Mouse (Mus musculus) embryonic facial prominence, embryonic 13.5 days (tissue): ENCODE results near the gene Tmie. TPM values are rescaled to one million over a fixed set of nuclear protein-coding genes. Genes with fewer than 3 reads are reported as not detected.

Experiments
- ATAC-seq: fragments of 200-750 bp; cut with Nextera tagmentation; 2 replicates; pipeline ENCODE4 v1.8.0; 2017; ENCODE audit warnings: low read depth; ENCODE audit not compliant: insufficient number of reproducible peaks, insufficient read depth, low FRiP score, low TSS enrichment
- H3K27ac ChIP-seq: fragments of 300-500 bp; sonication (generic); 2 replicates; pipeline ENCODE4 v1.5.1; 2015; ENCODE audit warnings: moderate library complexity, mild to moderate bottlenecking, inconsistent platforms
- H3K27me3 ChIP-seq: fragments of 300-500 bp; sonication (generic); 2 replicates; pipeline ENCODE4 v1.6.1; 2015; ENCODE audit warnings: mild to moderate bottlenecking, inconsistent platforms
- H3K36me3 ChIP-seq: fragments of 300-500 bp; sonication (generic); 2 replicates; pipeline ENCODE4 v1.6.1; 2015; ENCODE audit warnings: mild to moderate bottlenecking, inconsistent platforms
- H3K4me1 ChIP-seq: fragments of 300-500 bp; sonication (generic); 2 replicates; pipeline ENCODE4 v1.6.1; 2015; ENCODE audit warnings: inconsistent platforms
- H3K4me2 ChIP-seq: fragments of 300-500 bp; sonication (generic); 2 replicates; pipeline ENCODE4 v1.6.1; 2015; ENCODE audit warnings: moderate library complexity, mild to moderate bottlenecking, inconsistent platforms
- H3K4me3 ChIP-seq: fragments of 300-500 bp; sonication (generic); 2 replicates; pipeline ENCODE4 v1.5.1; 2015; ENCODE audit warnings: mild to moderate bottlenecking, inconsistent platforms
- H3K9ac ChIP-seq: fragments of 300-500 bp; sonication (generic); 2 replicates; pipeline ENCODE4 v1.6.1; 2015; ENCODE audit warnings: mild to moderate bottlenecking, inconsistent platforms
- H3K9me3 ChIP-seq: fragments of 300-500 bp; sonication (generic); 2 replicates; pipeline ENCODE4 v1.6.1; 2016; ENCODE audit warnings: inconsistent platforms
- WGBS: fragments of 180-500 bp; shearing (Covaris S2); methylation state at CpG from one replicate; pipeline ENCODE4 v1.1.7; 2015; ENCODE audit warnings: mixed read lengths; 5-methylcytosine and 5-hydroxymethylcytosine counted together
- polyA plus RNA-seq: library from polyadenylated mRNA; unstranded; fragments of >200 nt; fragmentation: Nextera tagmentation; extraction: Ambion mirVana; gene quantifications from 2 replicates; pipeline ENCODE4 v1.2.1, GENCODE M21; 2015

Gene Tmie
- polyA plus RNA-seq: 2.3 and 2.4 TPM in 2 replicates

- peak within 1 kb of the TSS; percentile 77 for H3K9ac ChIP-seq
- under 1% methylated on average over 49 of the region's 57 CpGs for WGBS
- H3K36me3 ChIP-seq: no peaks in the 10 kb centered on the region
- H3K9me3 ChIP-seq: no peaks in the 10 kb centered on the region
- no peak within 1 kb of the TSS for H3K27ac ChIP-seq
- H3K4me1 ChIP-seq: peaks cover 20% of the 10 kb centered on the region
- peak within 1 kb of the TSS; percentile 93 for H3K4me2 ChIP-seq
- peak; percentile 49 for ATAC-seq
- H3K4me3 ChIP-seq: peak within 1 kb of the TSS; percentile 60
- peaks cover 46% of the 10 kb centered on the region for H3K27me3 ChIP-seq
These were observed at the start of gene Tmie for GRCm38 (mm10) chr9:110879998-110880561. Tmie (minus strand) TSS chr9:110880113.

DNA sequence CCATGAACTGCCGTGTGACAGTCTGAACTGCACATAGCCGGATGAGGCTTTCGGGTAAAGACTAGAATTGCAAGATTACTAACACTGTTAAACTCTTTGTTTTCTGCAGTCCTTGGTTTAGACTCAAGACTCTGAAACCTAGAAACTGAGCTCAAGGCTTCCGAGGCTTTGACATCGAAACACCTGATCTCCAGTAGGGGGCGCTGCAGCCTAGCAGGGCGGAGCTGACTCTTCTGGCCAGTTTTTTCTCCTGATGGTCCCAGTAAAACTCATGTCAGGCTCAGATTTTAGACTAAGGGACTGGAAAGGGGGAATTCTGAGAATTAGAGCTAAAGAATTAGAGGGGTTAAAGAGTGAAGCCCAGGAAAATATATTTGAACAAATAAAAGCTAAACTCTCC, 42.8 kb upstream of the Tmie start:
- H3K36me3 ChIP-seq: no peaks in the 10 kb centered on the region
- ATAC-seq: no peak
- 17% methylated on average over 7 of the region's 7 CpGs for WGBS
- no peak overlapping the region for H3K27ac ChIP-seq
- no peaks in the 10 kb centered on the region for H3K27me3 ChIP-seq
- H3K9ac ChIP-seq: no peak overlapping the region
- H3K4me2 ChIP-seq: no peak overlapping the region
- H3K4me1 ChIP-seq: peaks cover 9% of the 10 kb centered on the region
- H3K9me3 ChIP-seq: no peaks in the 10 kb centered on the region
- H3K4me3 ChIP-seq: no peak overlapping the region

- Histone ChIP-seq H3K27me3 (no peaks in the 10 kb centered on the region), H3K27ac (peak overlapping the region; percentile 55), H3K4me1 (peaks cover 13% of the 10 kb centered on the region), H3K9ac (no peak overlapping the region), H3K36me3 (no peaks in the 10 kb centered on the region), H3K4me2 (peak overlapping the region; percentile 36), H3K9me3 (no peaks in the 10 kb centered on the region), H3K4me3 (no peak overlapping the region)
- WGBS: 29% methylated on average over 15 of the region's 15 CpGs
- no peak for ATAC-seq
These were observed 40.9 kb upstream of the Tmie start for GRCm38 (mm10) chr9:110920665-110921419.

DNA sequence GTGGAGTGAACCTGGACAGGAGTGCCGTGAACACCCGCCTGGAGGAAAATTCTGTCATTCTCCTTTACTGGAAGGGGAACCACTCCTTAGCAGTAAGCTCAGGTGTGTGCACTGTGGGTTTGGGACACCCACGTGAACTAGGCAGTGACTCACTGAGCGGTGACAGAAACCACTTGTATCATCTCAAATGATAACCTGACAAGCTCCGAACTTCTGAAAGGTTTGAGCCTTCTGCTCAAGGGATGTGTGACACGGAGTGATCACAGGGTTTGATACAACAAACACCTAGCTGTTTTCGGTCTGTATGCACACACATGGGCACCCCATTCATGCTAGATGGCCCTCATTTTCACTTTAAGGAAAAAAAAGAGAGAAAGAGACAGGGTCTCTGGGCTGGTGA, 36.9 kb upstream of the Tmie start, which contains the start of gene Fam240a:
Gene Fam240a (minus strand): TSS at position 76 of the 400 bp plus-strand sequence.
- H3K9ac ChIP-seq: no peak within 1 kb of the TSS

GRCm38 (mm10) chr9:110915466-110915865, 35.6 kb upstream of the Tmie start:
- ATAC-seq: no peak
- Histone ChIP-seq H3K4me1 (peaks cover 7% of the 10 kb centered on the region; the same call in 1 of the 2 replicates), H3K4me3 (no peak overlapping the region), H3K9me3 (no peaks in the 10 kb centered on the region), H3K36me3 (no peaks in the 10 kb centered on the region), H3K27me3 (no peaks in the 10 kb centered on the region), H3K4me2 (no peak overlapping the region), H3K27ac (0 out of 2 replicates have a peak overlapping the region, but pooled peaks have one; percentile 23), H3K9ac (no peak overlapping the region)
- WGBS: 57% methylated on average over 8 of the region's 8 CpGs

More for the DNA sequence above, 36.9 kb upstream of the Tmie start, which contains the start of gene Fam240a:
- no peak for ATAC-seq
- Histone ChIP-seq H3K27me3 (no peaks in the 10 kb centered on the region), H3K4me2 (no peak within 1 kb of the TSS), H3K4me1 (peaks cover 17% of the 10 kb centered on the region), H3K9me3 (no peaks in the 10 kb centered on the region), H3K27ac (no peak within 1 kb of the TSS; the same call in 1 of the 2 replicates), H3K36me3 (no peaks in the 10 kb centered on the region), H3K4me3 (no peak within 1 kb of the TSS)
- 87% methylated on average over 7 of the region's 7 CpGs for WGBS

DNA sequence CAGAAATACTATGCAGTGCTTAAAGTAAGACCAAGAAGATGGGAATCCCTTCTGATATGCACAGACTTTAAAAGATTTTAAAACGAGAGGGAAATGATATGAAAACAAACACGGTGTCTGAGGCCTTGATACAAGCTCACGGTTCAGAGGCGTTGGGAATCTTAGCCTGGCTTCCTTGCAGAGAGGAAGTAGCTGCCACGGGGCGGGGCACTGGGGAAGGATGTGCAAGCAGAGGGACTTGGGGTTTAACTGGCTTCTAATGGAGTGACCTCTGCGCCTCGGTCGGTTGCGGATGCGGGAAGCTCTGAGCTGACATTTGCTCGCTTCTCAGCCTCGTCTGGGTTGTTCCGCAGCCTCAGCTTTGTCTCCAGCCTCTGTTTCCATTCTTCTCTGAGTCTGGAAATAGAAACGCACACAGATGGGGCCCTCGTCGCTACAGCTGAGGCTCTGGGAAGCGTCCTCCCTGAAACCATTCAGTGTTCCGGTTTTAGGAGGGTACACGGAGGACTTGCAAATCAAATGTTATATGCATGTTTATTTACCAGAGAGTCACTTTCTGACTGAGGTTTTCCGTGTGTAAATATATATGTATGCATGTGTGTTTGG, 34.8 kb upstream of the Tmie start:
- Histone ChIP-seq H3K27ac (no peak overlapping the region), H3K9ac (no peak overlapping the region), H3K4me2 (no peak overlapping the region), H3K4me3 (no peak overlapping the region), H3K36me3 (no peaks in the 10 kb centered on the region), H3K4me1 (peaks cover 10% of the 10 kb centered on the region; the same call in 1 of the 2 replicates), H3K27me3 (no peaks in the 10 kb centered on the region), H3K9me3 (no peaks in the 10 kb centered on the region)
- no peak for ATAC-seq
- WGBS: 52% methylated on average over 21 of the region's 21 CpGs

- peaks cover 9% of the 10 kb centered on the region; the same call in 1 of the 2 replicates for H3K4me1 ChIP-seq
- no peaks in the 10 kb centered on the region for H3K9me3 ChIP-seq
- no peak for ATAC-seq
- WGBS: 76% methylated on average over 6 of the region's 6 CpGs
- no peak overlapping the region for H3K27ac ChIP-seq
- no peak overlapping the region for H3K4me2 ChIP-seq
- no peaks in the 10 kb centered on the region for H3K36me3 ChIP-seq
- no peaks in the 10 kb centered on the region for H3K27me3 ChIP-seq
- H3K4me3 ChIP-seq: no peak overlapping the region
- no peak overlapping the region for H3K9ac ChIP-seq
These were observed 29.6 kb upstream of the Tmie start for GRCm38 (mm10) chr9:110909371-110909967.

DNA sequence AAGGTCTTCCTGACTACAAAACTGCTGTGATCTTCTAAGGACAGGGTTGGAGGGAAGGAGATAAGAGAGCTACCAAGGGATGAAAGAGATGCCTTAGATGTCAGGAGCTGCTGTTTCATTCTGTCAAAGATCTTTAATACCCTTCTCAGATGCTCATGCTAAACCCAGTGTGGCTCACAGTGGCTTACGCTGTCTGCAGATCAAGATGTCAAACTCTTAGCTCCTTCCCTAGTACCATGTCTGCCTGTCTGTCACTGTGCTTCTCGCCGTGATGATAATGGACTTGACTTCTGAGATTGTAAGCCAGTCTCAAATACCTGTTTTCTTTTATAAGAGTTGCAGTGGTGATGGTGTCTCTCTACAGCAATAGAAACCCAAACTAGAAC, 28.7 kb upstream of the Tmie start:
- Histone ChIP-seq H3K27me3 (no peaks in the 10 kb centered on the region; the same call in 1 of the 2 replicates), H3K4me2 (no peak overlapping the region), H3K9me3 (no peaks in the 10 kb centered on the region), H3K27ac (no peak overlapping the region), H3K4me1 (peaks cover 9% of the 10 kb centered on the region; the same call in 1 of the 2 replicates), H3K36me3 (no peaks in the 10 kb centered on the region), H3K4me3 (no peak overlapping the region), H3K9ac (no peak overlapping the region)
- 89% methylated on average over 3 of the region's 3 CpGs for WGBS
- no peak for ATAC-seq

DNA sequence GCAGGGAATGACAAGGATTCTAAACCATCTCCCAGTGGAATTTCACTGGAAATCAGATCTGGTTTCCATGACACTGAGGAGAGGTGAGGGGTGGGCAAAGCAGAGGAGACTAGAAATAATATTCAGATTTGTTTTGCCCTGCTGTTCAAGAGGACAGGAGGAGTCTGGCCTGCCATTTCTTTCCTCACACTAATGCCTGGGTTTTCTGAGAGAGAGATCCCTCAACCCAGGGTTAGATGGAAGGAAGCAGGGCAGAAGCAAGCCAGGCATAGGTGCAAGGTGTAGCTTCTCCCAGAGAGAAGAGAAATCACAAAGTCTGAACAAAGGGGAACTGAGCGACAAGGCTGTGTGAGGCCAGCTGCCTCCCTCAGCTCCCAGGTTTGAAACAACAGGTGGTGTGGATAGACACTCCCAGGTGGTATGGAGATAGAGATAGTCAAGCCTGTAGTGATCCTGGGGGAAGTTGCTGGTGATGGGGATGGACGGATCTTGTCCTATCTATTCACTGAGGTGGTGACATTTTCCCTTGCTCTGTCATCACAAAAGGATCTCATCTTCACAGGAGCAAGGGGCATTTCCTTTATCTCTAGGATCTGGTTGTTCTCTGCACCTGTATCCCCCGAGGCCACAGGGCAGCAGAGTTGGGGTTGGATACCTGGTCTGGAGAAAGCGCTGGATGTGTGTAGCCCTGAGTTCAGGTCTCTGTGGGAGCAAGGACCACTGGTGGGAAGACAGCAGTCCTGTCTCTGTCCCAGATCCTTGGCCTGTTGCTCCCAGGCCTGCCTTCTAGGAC, 28.1 kb upstream of the Tmie start:
- Histone ChIP-seq H3K4me1 (peaks cover 9% of the 10 kb centered on the region; the same call in 1 of the 2 replicates), H3K27me3 (no peaks in the 10 kb centered on the region; the same call in 1 of the 2 replicates), H3K9me3 (no peaks in the 10 kb centered on the region), H3K36me3 (no peaks in the 10 kb centered on the region), H3K27ac (no peak overlapping the region), H3K4me3 (no peak overlapping the region), H3K9ac (no peak overlapping the region), H3K4me2 (no peak overlapping the region)
- WGBS: 77% methylated on average over 4 of the region's 4 CpGs
- ATAC-seq: no peak

GRCm38 (mm10) chr9:110907201-110907837, 27.4 kb upstream of the Tmie start:
- Histone ChIP-seq H3K36me3 (no peaks in the 10 kb centered on the region), H3K9ac (no peak overlapping the region), H3K27me3 (no peaks in the 10 kb centered on the region; the same call in 1 of the 2 replicates), H3K9me3 (no peaks in the 10 kb centered on the region), H3K27ac (no peak overlapping the region), H3K4me3 (no peak overlapping the region), H3K4me2 (no peak overlapping the region), H3K4me1 (peaks cover 6% of the 10 kb centered on the region; the same call in 1 of the 2 replicates)
- 89% methylated on average over 11 of the region's 11 CpGs for WGBS
- ATAC-seq: no peak
